Mouse (Mus musculus): ENCODE data around the gene Vps53.

Gene Vps53

DNA sequence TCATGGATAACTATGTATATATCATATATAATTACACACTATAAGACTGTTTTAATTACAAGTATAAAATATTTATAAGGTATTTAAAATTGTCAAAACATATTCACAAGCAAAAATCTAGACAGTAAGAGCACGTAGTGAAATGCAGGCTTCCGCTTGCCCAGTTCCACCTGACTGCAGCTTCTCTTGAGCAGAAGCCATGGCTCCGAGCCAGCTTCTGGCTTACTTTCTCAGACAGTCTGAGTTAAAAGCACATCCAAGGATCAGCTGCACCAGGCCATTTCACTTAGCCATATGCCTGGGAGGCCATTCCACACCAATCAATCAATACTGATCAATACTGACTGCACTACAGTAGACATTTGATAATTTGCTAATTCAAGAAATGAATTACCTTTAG lies 10.5 kb downstream of the Vps53 start:
- no peak for DNase-seq (ENCODE audit: low read depth, low spot score)

DNA sequence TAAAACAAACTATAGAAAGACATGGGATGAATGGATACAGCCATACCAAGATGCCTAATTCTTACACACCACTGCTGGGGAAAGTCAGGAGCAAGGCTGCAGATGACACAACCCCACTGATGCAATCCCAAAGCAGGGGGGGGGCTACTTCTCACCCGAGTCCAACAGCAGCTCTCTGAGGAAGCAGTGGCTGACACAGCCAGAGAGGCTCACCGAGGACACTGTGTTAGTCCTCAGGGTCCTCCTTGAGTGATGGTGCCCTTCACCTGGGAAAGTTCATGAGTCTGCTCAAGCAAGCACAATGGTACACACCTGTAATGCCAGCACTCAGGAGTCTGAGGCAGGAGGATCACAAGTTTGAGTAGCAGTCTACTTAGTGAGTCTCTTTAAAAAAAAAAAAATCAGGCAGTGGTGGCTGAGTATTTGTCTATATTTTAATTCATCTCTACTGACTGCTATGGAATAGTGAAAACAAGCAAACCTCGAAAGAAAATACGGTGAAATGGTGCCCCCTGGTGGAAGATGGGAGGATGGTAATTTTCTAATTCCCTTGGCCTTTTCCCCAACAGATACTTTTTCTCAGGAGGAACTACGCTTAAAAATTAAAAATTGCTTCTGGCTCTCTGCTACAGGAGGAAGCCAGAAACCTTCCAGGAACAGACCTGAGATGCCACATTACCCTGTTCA lies 12.2 kb downstream of the Vps53 start:
- DNase-seq (ENCODE audit: low read depth, low spot score), result peak; percentile 64

DNA sequence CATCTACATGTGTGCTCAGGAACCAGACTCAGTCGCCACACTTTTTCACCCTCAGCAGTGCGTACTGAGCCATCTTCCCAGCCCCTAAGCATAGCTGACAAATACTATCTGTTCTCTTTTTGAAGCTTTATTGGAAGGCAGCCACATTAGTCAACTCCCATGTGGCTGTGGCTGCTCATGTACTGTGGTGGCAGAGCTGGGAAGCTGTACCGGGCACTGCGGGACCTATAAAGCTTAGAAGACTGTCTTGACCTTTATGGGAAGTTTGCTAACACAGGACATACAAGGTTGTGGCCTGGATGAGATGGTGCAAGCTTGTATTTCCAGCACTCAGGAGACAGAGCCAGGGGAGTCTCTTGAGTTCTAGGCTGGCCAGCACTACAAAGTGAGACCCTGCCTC lies 12.8 kb downstream of the Vps53 start:
- DNase-seq (ENCODE audit: low read depth, low spot score), result no peak

DNA sequence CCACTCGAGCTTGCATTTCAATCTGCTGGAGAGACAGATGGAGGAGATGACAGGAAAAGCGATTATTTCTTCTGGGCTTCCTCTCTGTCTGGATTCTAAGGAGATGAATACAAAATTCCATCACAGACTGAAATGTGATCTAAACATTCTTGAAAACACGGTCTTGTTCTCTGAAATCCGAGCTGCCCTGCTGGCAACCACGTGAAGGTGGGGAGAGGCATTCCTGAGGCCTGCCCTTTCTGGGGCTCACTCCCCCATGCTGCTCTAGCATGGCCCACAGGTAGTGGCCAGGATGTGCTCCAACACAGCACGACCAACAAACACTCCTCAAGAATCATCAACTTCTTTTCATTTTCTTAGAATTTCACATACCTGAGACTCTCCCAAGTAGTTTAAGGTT lies 19.2 kb downstream of the Vps53 start:
- no peak for DNase-seq (ENCODE audit: low read depth, low spot score)

DNA sequence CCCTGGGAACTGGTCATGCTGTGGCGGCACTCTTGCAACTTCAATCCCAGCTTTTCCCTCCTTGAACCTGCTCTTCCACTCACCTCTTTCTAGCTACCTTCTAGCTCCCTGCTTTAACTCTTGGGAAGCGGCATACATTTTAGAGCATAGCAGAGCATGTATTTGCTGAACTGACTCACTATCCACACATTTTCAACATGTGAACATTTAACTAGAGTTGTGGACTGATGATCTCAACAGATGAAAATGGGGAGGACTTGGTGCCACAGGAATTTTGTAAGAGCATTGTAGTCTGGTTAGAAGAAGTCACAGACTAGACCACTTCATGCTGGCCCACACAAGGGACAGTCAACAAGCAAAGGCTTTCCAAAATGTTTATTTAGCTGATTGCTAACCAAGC lies 21.1 kb downstream of the Vps53 start:
- DNase-seq (ENCODE audit: low read depth, low spot score), result no peak

DNA sequence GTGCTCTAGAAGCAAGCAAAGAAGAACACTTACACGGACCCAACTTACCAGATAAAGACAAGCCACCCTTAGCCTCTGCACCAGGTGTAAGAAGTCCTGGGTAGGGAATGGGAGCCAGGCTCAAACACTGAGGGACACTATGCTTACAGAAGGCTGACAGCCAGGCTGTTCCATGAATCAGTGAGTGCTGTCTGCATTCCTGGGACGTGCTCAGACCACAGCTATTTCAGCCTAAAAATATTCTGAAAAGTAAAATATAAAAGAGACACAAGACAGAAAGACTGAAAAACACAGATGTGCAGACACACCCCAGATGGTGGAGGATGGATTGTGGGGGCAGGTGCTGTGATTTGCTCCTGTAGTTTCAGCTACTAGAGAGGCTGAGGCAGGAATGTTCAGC lies 24.6 kb downstream of the Vps53 start:
- no peak for DNase-seq (ENCODE audit: low read depth, low spot score)

DNA sequence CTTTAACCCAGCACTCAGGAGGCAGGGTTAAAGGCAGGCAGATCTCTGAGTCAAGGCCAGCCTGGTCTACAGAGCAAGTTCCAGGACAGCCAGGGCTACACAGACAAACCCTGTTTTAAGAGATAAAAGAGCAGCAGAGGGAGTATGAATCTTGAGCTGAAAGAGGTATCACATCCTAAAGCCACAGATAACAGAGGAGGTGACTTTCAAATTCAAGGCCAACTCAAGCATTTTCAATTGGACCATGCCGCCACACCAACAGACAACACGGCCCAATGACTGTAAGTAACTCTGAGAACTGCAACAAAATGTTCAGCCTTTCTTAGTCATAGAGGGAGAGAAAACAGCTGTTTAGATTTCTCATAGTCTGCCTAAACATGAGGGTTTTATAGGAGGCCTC lies 25.2 kb downstream of the Vps53 start:
- no peak for DNase-seq (ENCODE audit: low read depth, low spot score)

DNA sequence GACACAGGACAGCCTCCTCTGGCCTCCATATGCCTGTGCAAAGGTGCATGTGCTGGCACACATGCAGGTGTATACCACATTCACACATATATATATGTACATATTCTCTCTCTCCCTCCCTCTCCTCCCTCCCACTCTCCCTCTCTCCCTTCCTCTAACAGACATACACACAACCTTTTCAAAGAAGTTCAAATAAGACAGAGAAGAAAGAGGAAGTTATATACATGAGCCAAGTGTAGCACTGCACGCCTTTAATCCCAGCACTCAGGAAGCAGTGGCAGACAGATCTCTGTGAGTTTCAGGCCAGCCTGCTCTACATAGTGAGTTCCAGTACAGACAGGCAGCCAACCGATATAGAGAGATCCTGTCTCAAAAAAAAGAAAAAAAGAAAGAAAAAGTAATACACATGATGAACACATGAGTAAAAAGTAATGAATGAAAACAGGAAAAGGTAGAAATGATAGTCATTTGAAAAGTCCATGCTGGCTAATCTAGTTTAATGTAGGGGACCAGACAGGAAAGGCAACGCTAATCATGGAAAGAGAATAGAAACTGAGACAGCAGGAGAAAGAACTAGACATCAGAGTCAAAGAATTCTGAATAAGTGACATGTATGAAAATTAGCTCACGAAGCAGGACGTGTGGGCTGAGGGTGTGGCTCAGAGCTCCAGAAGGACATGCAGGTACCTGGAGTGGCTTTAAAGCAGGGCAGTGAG lies 26.1 kb downstream of the Vps53 start:
- DNase-seq (ENCODE audit: low read depth, low spot score), result no peak

DNA sequence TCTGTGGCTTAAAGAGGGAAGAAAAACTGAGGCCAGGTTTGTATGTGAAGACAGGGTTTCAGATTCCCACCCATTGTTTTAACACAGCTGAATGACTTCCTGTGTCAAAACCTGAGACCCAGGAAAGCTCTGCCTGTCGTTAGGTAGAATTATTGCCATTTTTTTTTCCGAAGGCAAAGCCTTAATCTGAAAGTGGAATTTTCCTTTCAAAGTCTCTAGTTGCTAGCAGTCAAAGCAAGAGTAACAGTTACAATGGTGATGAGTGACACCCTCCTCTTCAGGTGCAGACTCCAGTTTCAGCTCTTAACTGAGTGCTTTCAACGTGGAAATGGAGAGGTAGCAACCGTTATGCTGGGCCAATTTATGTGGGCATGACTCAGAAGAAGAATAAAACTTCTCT lies 28.5 kb downstream of the Vps53 start:
- DNase-seq (ENCODE audit: low read depth, low spot score), result no peak

DNA sequence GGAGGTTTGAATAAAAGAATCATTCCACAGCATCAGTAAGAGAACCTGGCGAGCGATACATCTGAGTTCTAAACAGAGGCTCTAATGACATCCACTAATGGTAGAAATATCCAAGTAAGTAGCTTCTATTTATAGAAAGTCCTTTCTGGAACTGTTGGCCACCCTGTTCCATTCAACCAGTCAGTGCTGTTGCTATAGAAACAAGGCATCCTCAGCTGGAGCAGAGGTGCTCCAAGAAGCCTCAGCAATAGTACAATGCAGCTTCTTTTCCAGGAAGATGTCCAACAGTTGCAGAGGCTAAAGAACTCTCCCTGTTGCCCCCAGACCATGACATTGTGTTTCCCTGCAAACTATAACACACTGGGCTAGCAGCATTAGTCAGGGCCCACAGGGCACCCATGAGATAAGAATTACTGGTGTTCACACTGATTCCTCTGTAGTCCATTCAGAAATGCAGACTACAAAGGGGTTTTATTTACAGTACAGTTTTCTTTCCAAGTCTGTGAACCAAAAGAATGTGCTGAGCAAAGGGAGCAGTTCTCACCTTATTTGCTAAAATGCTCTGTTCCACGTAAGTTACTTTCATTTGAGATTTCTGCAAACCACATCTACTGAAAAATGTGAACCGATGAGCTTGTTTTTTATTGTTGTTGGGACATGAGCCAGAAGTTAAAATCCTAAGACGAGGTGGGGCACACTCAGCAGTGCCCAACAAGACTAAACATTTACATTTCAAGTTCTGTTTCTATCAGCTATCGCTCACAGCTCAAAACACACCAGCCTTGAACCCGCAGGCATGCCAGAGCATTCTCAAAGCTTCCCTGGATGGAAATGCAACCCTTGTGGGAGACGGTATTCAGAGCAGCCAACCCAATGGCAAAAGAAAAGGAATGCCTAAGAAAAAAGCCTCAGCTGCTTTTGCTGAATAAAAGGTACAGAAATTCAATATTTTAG lies 31.1 kb downstream of the Vps53 start:
- no peak for DNase-seq (ENCODE audit: low read depth, low spot score)

DNA sequence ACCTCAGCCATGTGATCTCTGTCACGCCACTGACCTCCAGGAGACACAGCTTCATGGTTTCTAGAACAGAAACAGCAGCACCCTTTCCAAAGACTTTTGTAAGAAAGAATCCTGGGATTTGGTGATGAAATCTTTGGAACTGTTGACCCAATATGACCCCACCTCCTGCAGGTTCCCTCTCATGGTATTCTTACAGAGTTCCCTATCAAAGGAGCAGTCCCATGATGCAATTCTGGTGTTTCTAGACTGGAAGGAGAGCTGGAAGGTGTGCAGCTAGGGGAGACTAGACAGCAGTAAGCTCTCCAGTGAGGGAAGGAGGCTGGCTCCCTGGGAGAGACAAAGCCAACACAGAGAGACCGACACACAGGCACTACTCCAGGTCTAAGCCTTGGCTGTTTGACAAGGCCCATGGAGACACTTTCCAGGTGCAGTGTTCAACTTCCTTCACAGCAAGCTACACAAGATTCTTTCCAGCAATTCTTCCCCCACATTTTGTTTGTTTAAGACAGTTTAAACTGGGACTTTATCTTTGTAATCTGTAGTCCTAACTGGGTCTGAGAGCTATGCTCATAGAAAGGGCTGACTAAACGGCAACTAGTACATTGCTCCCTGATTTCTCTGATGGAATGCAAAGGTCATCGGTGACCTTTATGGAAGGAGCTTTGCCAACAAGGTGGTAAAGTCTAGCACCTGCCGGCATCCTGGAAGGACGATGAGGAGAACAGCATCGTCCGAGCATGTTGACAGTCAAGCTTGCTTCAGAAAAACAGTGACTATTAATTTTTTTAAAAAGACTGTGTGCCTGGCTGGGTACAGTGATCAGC lies 33.0 kb downstream of the Vps53 start:
- DNase-seq (ENCODE audit: low read depth, low spot score), result no peak

DNA sequence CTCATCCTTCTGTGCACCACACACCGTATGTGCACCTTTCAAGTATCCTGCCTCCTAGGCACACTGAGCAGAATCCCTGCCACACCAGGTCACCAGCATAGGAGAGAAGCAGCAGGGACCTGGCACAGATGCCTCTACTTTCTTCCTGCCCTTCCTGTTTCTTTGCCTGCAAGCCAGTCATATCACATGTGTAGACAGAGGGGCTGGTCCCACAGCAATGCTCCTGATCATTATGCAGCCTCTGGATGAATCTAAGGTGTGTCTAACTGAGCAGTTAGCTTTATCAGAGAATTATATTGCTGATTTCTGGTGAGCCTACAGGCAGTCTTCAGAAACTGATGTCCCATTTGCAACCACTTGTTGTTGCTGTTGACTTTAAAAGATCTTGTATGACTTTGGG lies 34.3 kb downstream of the Vps53 start:
- no peak for DNase-seq (ENCODE audit: low read depth, low spot score)

DNA sequence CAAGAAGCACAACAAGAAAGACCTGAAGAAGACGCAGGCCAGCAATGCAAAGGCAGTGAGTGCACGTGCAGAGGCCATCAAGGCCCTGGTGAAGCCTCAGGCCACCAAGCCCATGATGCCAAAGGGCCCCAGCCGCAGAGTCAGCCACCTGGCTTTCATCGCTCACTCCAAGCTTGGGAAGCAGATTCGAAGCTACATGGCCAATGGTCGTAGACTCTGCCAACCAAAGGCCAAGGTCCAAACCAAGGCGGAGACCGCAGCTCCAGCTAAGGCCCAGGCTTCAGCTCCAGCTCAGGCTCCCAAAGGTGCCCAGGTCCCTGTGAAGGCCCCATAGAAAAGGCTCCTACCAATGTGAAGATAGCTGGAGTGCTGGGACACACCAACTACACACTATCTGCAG lies 35.1 kb downstream of the Vps53 start:
- DNase-seq (ENCODE audit: low read depth, low spot score), result no peak

DNA sequence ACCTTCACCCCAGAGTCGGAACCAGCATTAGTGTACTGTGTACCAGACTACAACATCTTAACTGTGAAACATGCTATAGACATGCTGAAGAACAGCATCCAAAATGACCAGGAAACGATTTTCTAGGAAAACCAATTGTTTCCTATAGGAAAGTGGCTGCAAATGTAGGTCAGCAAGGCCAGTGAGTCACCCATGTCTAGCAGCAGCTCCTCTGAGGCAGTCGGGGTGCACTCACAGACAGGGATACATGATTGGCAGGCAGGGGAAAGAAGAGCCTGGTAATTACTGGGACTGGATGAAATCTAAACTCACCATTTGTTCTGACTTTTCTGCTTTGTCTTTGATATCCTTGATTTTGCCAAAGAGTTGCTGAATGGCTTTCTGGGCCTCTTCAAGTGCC lies 41.5 kb downstream of the Vps53 start:
- DNase-seq (ENCODE audit: low read depth, low spot score), result no peak

DNA sequence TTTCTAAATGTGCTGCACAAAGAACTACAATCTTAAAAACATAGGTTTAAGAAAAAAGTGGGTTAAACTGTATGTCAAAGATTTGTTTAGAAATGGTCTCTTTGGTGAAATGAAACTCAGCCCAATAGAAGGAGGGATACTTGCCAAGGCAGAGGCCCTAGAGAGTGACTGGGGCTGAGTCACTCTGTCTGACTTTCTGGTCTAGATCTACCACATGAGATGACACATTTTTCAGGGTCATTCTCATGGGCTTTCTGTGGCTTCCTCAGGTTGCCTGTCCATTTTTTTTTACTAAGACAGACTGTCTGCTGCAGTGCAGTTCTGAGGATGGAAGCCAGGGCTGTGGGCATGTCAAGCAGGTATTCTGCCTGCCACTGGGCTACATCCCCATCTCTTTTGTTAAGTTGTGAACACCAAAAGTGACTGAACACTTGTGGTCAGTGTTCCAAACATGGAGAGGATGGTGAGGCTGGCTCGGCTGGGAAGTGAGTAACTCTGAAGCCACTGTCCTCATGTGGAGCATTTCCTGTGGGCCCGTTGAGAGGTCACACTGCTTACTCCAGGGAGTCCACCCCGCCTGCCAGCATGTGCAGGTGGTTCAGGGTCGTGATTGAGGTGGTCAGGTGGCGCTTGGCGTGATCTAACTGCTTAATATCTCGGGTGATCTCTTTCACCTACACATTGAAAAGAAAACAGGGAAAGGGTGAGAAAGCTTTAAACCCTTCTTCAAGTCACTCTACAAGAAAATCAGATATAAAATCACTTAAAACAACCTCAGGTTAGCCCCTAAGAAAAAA lies 43.6 kb downstream of the Vps53 start:
- DNase-seq (ENCODE audit: low read depth, low spot score), result no peak

DNA sequence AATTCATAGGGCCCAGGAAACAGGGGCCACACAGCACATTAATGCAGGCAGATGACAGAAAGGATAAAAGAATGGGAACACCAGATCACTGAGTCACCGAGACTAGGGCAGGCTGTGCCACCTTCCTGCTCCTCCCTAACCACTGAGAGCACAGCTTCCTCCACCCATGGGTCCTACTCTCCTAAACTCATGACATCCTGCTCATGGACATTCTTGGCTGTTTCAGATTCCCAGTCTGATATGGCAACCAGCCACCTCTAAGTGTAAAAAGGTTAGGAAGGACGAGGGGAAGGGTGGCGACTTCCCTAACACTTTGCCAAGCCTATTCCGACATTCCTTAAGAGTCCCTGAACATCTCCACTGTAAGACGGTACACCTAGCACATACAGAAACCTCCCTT lies 48.6 kb downstream of the Vps53 start:
- no peak for DNase-seq (ENCODE audit: low read depth, low spot score)

DNA sequence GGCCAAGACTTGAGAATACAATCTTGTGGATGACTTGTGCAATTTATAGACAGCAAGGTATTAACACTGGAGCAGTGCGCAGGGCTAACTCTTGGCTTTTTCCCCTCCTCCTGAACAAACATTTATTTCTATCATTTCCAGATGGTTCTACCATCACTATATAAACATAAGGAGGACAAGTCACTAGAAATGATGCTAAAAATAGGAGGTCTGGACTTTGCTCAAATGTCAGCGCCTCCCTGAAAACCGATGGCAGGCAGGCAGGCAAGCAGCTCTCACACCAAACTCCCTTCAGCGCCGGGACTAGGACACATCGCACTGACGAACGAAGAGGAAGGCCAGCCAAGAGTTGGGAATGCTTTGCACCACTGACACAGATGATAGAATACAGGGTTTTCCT lies 54.1 kb downstream of the Vps53 start:
- DNase-seq (ENCODE audit: low read depth, low spot score), result no peak

DNA sequence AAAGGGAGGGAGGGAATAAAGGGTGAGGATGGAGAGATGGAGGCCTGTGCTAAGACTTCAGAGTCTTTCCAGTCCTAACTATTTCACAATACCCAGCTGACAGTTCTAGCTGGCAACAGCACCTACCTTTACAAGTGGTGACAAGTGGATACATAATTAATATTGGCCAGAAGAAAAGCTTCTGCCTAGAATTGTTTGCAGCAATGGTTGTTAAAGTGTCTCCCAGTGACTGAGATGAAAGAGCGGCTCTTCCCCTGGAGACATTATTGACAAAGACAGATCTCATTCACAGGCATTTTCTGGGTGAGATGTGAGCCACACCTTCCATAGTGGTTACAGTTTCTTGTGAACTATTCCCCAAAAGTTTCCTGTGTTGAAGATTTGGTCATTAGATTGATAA lies 55.9 kb downstream of the Vps53 start:
- no peak for DNase-seq (ENCODE audit: low read depth, low spot score)

DNA sequence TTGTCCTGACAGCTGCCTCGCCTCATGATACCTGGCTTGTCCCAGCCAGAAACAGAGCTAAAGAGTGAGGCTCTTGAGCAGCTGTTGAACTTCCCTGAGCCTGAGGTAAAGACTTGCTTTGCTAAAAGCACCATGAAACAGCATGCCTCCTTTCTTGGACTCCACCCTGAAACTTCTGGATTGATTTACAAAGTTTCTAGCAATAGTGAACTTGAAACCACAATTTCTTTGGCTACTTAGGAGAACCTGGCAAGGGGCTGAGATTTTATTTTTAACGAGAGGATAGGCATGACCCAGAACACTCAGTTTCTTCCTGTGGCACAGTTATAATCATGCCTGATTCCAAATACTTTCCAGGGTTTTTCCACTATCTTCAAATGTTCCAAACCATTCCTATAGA lies 56.9 kb downstream of the Vps53 start:
- no peak for DNase-seq (ENCODE audit: low read depth, low spot score)

DNA sequence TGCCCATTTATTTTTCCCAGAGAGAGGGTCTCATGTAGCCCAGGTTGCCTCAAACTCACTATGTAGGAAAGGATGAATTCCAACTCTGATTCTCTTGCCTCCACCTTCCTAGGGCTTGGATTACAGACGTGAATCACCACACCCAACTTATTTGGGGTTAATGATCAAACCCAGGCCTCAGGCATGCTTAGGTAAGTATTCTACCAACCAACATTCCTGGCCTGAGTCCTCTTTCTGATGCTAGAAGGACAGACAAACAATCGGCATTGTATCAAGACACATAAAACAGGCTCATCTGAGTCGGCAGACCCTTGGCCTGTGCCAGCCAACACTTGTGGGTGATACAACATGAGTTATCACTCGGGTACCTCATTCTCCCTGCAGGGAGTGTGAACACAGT lies 58.4 kb downstream of the Vps53 start:
- DNase-seq (ENCODE audit: low read depth, low spot score), result no peak

DNA sequence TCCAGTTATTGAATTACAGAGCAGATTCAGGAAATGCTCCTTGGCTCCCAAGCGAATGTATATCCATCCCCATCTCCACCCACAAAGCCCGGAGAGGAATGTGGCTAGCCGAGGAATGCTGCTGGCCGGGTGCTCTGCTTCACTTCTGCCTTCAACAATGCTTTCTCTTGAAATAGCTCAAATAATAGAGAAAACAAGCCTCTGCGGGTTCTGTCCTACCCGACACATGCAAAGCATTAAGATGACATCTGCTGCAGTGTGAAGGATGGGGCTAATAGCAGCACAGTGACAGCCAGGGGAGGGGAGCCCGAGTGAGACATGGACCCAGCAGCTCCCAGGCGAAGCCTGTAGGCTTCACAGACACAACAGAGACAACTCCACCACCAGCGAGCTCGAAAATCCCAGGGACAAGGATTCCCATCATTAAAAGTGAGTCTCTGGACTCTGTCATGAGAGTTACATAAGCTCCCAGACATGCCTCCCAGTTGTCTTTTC lies 59.0 kb downstream of the Vps53 start:
- no peak for DNase-seq (ENCODE audit: low read depth, low spot score)

All from embryo, embryonic 11.5 days (tissue).